Mouse (Mus musculus) limb, embryonic 11.5 days (tissue): Measurements from ENCODE around the gene Rps23. TPM values are rescaled to one million over a fixed set of nuclear protein-coding genes. Genes with fewer than 3 reads are reported as not detected.
"Not testable (repeated sequence)": the region's sequence is repeated elsewhere in the genome, so short reads cannot be mapped to it uniquely, and the experiment has no call there.

Source experiments
- ATAC-seq: fragments of 200-750 bp; cut with Nextera tagmentation; 2 replicates; pipeline ENCODE4 v1.8.0; 2017; ENCODE audit warnings: low read depth; ENCODE audit not compliant: insufficient number of reproducible peaks, low FRiP score, low TSS enrichment
- DNase-seq: peaks from one replicate; pipeline ENCODE4 v3.0.0-alpha.2; 2015; ENCODE audit warnings: low spot score
- H3K27ac ChIP-seq: fragments of 300-500 bp; sonication (generic); replicated peaks from 2 replicates; pipeline ENCODE4 v1.5.1; 2014; ENCODE audit warnings: low read depth, mild to moderate bottlenecking, low read length
- H3K27me3 ChIP-seq: fragments of 300-500 bp; sonication (generic); 2 replicates; pipeline ENCODE4 v1.6.1; 2014; ENCODE audit warnings: mild to moderate bottlenecking, low read length, mixed read lengths; ENCODE audit not compliant: control insufficient read depth, insufficient read depth
- H3K36me3 ChIP-seq: fragments of 300-500 bp; sonication (generic); 2 replicates; pipeline ENCODE4 v1.6.1; 2014; ENCODE audit warnings: mild to moderate bottlenecking, low read length, moderate library complexity, mixed read lengths; ENCODE audit not compliant: control insufficient read depth, insufficient read depth
- H3K4me1 ChIP-seq: fragments of 300-500 bp; sonication (generic); 2 replicates; pipeline ENCODE4 v1.6.1; 2014; ENCODE audit warnings: low read length, mixed read lengths; ENCODE audit not compliant: control insufficient read depth, insufficient read depth
- H3K4me2 ChIP-seq: fragments of 300-500 bp; sonication (generic); 2 replicates; pipeline ENCODE4 v1.6.1; 2014; ENCODE audit warnings: low read depth, mild to moderate bottlenecking, moderate library complexity; ENCODE audit not compliant: severe bottlenecking
- H3K4me3 ChIP-seq: fragments of 300-500 bp; sonication (generic); 2 replicates; pipeline ENCODE4 v1.5.1; 2014; ENCODE audit warnings: low read depth, low read length
- H3K9ac ChIP-seq: fragments of 300-500 bp; sonication (generic); 2 replicates; pipeline ENCODE4 v1.6.1; 2014; ENCODE audit warnings: mild to moderate bottlenecking, low read length
- H3K9me3 ChIP-seq: fragments of 300-500 bp; sonication (generic); 2 replicates; pipeline ENCODE4 v1.6.1; 2016; ENCODE audit warnings: low read length; ENCODE audit not compliant: control insufficient read depth
- WGBS: fragments of 180-500 bp; shearing (Covaris S2); extraction: QIAGEN DNeasy Blood & Tissue Kit; methylation state at CpG from one replicate; pipeline ENCODE4 v1.1.7; 2014; 5-methylcytosine and 5-hydroxymethylcytosine counted together
- polyA plus RNA-seq: library from polyadenylated mRNA; unstranded; fragments of >200 nt; fragmentation: Nextera tagmentation; extraction: Ambion mirVana; gene quantifications from 2 replicates; pipeline ENCODE4 v1.2.1, GENCODE M21; 2014

Gene Rps23
- polyA plus RNA-seq, 1 experiment from 2014 or later, result 287 TPM

DNA sequence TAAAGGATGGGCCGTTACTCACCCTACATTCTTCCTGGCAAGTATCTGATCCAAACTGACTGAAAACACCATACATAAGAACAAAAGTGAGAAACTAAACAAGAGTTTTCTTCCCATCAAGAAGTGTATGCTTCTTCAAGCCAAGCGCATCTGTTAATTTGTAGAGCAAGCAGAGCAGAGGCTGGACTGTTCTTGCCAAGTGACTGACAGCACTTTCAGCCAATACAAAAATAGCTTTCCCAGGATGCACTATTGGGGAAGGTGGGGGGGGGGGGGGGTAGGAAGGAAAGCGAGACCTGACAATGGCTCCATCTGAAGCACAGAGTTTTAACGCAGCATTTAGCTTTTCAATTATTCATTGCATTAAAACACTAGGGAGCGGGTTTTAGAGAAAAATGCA lies 17.6 kb upstream of the Rps23 start, which contains the start of gene Atp6ap1l:
Gene Atp6ap1l (minus strand): TSS at position 180 of the 400 bp plus-strand sequence.
- ATAC-seq (no peak), DNase-seq (no peak)
- Histone ChIP-seq H3K9ac (no peak within 1 kb of the TSS), H3K27ac (no peak within 1 kb of the TSS), H3K4me1 (no peaks in the 10 kb centered on the region), H3K4me3 (no peak within 1 kb of the TSS), H3K27me3 (no peaks in the 10 kb centered on the region), H3K9me3 (no peaks in the 10 kb centered on the region), H3K36me3 (no peaks in the 10 kb centered on the region), H3K4me2 (no peak within 1 kb of the TSS)
- WGBS, result 87% methylated on average over 5 of the region's 5 CpGs

DNA sequence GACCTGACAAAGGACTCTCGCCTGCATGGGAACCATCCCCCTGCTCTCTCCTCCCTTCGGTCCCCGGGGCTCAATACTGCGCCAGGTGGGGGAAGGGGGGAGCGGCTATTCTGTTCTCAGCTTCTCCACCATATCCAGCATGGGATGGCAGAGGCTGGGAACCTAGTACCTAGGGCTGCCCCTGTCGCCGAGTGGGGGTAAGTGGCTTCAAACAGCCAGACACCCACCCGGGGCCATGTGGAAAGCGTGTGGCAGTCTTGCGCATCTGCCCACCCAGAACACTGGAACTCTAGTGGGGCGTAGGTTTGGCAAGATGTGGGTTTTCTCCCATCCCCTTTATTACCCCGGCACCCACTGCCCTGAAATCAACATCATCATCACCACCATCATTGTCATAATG lies 15.4 kb upstream of the Rps23 start:
- ATAC-seq, result no peak
- 91% methylated on average over 12 of the region's 12 CpGs for WGBS
- Histone ChIP-seq H3K27me3 (no peaks in the 10 kb centered on the region), H3K4me3 (no peak overlapping the region), H3K9ac (no peak overlapping the region), H3K27ac (no peak overlapping the region), H3K36me3 (no peaks in the 10 kb centered on the region), H3K4me2 (no peak overlapping the region), H3K4me1 (no peaks in the 10 kb centered on the region), H3K9me3 (no peaks in the 10 kb centered on the region)
- no peak for DNase-seq

- Histone ChIP-seq H3K9ac (no peak overlapping the region), H3K27me3 (no peaks in the 10 kb centered on the region), H3K4me3 (no peak overlapping the region), H3K9me3 (no peaks in the 10 kb centered on the region), H3K4me1 (no peaks in the 10 kb centered on the region), H3K4me2 (no peak overlapping the region), H3K36me3 (no peaks in the 10 kb centered on the region), H3K27ac (no peak overlapping the region)
- WGBS, result 86% methylated on average over 17 of the region's 17 CpGs
- ATAC-seq (no peak), DNase-seq (no peak)
Observed at GRCm38 (mm10) chr13:90912760-90913674, 9.7 kb upstream of the Rps23 start.

DNA sequence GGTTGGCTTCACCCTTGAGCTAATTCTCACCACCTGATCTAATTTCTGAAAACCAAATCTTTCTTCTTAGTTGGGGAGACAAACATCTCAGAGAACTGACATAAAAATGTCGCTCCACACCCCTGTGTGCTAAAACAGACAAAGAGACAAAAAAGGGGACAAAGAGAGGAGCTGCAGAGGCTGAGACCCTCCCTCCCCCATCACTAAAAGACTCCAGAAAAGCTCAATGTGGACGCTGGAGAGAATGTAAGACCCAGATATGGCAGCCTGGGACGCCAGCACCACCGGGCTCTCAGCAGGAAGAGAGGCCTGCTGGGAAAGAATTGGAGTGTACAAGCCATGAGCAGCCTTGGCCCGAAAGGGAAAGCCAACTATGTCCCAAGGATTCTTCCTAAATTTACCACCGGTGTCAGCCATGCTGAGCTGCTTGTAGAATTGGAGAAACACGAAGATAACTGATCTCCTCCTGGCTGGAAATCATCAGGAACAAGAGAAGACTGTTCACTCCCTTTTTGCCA lies 9.0 kb upstream of the Rps23 start:
- no peak overlapping the region for H3K4me3 ChIP-seq
- H3K36me3 ChIP-seq, result no peaks in the 10 kb centered on the region
- H3K4me2 ChIP-seq, result no peak overlapping the region
- H3K27ac ChIP-seq, result no peak overlapping the region
- no peak overlapping the region for H3K9ac ChIP-seq
- no peaks in the 10 kb centered on the region for H3K27me3 ChIP-seq
- H3K9me3 ChIP-seq, result no peaks in the 10 kb centered on the region
- H3K4me1 ChIP-seq, result no peaks in the 10 kb centered on the region
- ATAC-seq (no peak), DNase-seq (no peak)
- 63% methylated on average over 7 of the region's 7 CpGs for WGBS

- H3K36me3 ChIP-seq, result no peaks in the 10 kb centered on the region
- H3K27ac ChIP-seq, result no peak overlapping the region
- DNase-seq (no peak), ATAC-seq (no peak)
- H3K9ac ChIP-seq, result no peak overlapping the region
- H3K27me3 ChIP-seq, result no peaks in the 10 kb centered on the region
- no peak overlapping the region for H3K4me2 ChIP-seq
- H3K4me3 ChIP-seq, result no peak overlapping the region
- WGBS, result 95% methylated on average over 4 of the region's 4 CpGs
- no peaks in the 10 kb centered on the region for H3K4me1 ChIP-seq
- H3K9me3 ChIP-seq, result no peaks in the 10 kb centered on the region
Observed at GRCm38 (mm10) chr13:90914721-90915120, 8.0 kb upstream of the Rps23 start.

DNA sequence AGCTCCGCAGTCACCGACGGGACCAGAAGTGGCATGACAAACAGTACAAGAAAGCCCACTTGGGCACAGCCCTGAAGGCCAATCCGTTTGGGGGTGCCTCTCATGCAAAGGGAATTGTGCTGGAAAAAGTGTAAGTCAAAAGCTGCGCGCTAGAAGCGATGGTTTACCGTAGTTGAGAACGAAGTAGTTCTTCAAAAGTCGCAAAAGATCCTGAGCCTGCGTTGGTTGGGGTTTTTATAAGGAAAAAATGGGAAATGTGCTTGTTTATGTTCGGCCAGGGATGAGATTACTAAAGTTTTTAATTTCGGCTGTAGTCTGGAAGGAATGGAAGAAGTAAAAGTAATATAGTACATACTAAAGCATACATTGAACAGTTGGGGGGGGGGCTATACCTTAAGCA lies 859 bp downstream of the Rps23 start:
- peak overlapping the region; percentile 47; the same call in 1 of the 2 replicates for H3K27ac ChIP-seq
- H3K4me3 ChIP-seq, result peak overlapping the region; percentile 93
- not testable (repeated sequence) for DNase-seq, H3K4me1 ChIP-seq, H3K27me3 ChIP-seq, ATAC-seq, H3K9me3 ChIP-seq
- peaks cover 14% of the 10 kb centered on the region for H3K36me3 ChIP-seq
- peak overlapping the region; percentile 98 for H3K9ac ChIP-seq
- under 1% methylated on average over 13 of the region's 13 CpGs for WGBS
- peak overlapping the region; percentile 69 for H3K4me2 ChIP-seq

- WGBS, result 39% methylated on average over 9 of the region's 9 CpGs
- ATAC-seq, result no peak
- Histone ChIP-seq H3K4me3 (peak overlapping the region; percentile 93), H3K36me3 (peaks cover 14% of the 10 kb centered on the region), H3K27ac (no peak overlapping the region), H3K27me3 (no peaks in the 10 kb centered on the region), H3K4me2 (peak overlapping the region; percentile 69), H3K9me3 (no peaks in the 10 kb centered on the region), H3K9ac (peak overlapping the region; percentile 98), H3K4me1 (no peaks in the 10 kb centered on the region)
- DNase-seq, result no peak
Observed at GRCm38 (mm10) chr13:90924072-90924471, 1.3 kb downstream of the Rps23 start.

GRCm38 (mm10) chr13:90925191-90925590 lies 2.4 kb downstream of the Rps23 start:
- WGBS, result 96% methylated on average over 5 of the region's 5 CpGs

More at GRCm38 (mm10) chr13:90925191-90925590, 2.4 kb downstream of the Rps23 start:
- Histone ChIP-seq H3K27me3 (no peaks in the 10 kb centered on the region), H3K4me3 (no peak overlapping the region), H3K36me3 (peaks cover 14% of the 10 kb centered on the region), H3K9me3 (no peaks in the 10 kb centered on the region), H3K4me2 (no peak overlapping the region), H3K27ac (no peak overlapping the region), H3K9ac (no peak overlapping the region), H3K4me1 (no peaks in the 10 kb centered on the region)
- ATAC-seq (no peak), DNase-seq (no peak)
